Mouse (Mus musculus) adrenal gland, adult (tissue): ENCODE measurements around the gene Farsb.
"Not testable (repeated sequence)": the region's sequence is repeated elsewhere in the genome, so short reads cannot be mapped to it uniquely, and the experiment has no call there.

Experiments used
- DNase-seq, 2 experiments: peaks; one replicate each; pipeline ENCODE4 v3.0.0; 2022 to 2023; ENCODE audit warnings: low spot score in 1 of 2; ENCODE audit not compliant: inconsistent age in 2 of 2

Gene Farsb

DNA sequence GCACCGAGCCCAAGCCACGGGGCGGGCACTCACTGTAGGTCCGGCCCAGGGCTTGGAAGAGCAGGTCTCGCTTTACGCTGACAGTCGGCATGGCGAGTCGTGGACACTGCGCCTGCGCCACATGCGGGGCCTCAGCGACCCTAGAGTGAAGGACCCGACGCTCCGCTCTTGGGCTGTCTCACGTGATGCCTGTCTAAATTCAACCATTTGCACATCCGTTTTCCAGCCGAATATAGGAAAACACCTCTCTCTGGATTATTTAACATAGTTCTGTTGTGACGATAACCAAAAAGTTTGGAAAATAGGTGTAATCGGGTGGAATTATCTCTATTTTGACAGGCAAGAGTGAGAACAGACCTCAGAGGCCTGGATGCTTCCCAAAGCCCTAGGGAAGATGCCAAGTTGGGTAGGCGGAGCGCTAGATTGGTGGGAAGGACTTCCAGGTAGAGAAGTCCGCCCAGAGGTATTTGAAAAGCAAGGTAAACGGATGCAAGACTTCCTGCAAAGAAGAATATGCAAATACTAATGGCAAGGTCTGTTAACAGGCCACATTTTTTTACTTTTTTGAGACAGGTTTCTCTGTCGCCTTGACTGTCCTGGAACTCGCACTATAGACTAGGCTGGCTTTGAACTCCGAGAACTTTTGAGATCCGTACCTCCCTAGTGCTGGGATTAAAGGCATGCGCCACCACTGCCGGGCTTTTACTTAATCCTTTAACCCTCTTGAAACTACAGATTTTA is at the start of gene Farsb:
Gene Farsb (minus strand): TSS at position 146 of the 741 bp plus-strand sequence.
- peak; percentile 92 to 99 for DNase-seq

DNA sequence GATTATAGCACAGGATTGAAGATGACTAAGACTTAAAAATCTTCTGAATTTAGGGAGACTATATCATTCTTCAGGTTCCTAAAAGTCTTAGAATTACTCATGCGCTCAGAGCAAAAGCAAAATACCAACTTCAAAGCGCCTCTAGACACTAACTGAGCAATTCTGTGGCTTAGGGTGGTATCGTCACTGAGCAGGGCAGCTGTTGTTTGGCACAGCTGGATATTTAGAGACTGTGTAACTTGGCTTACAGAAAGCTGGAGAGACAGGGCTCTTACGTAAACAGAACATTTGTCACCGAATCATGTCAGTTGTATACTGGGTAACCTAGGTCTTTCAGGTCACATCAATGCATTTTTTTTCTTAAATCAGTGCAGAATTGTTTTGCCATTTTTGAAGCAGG is 49.7 kb upstream of the Farsb start:
- DNase-seq = no peak

GRCm38 (mm10) chr1:78537494-78538010 is 48.9 kb upstream of the Farsb start:
- peak; percentile 70 to 83 for DNase-seq

DNA sequence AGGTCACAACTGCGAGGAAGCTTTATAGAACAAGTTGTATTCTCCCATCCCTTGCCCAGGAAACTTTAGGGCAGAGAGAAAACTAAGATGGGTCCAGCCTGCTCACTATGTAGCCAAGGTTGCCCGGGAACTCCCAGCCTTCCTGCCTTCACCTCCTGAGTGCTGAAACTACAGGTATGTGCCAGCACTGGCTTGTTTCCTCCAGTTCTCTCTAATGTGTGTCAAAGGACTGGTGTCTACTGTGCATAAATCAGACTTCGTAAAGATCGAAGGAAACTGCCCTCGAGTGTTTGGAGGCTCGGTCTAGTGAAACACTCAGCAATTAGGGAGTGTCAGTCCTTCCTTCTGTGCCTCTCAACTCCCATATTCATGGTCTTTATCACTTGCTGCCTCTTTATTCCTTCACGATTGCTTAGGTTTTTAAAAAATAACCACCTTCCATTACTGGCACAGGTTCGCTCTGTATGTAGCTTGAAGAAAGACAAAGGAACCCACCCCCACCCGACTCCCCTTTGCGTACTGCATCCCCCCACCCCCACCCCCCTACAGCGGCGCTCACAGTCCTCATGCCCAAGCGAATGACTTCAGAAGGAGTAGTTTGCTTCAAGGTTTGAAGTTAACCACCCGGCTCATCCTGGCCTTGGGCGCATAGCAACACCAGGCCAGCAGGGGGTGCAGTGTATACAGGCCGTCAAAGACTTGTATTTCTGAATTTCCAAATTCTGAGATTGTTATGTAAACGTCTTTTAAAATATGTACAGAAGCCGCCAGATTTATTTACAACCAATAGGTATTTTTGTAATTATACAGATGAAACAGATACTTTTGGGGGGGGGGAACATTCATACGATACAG is 47.8 kb upstream of the Farsb start:
- DNase-seq = peak; percentile 79 to 93

DNA sequence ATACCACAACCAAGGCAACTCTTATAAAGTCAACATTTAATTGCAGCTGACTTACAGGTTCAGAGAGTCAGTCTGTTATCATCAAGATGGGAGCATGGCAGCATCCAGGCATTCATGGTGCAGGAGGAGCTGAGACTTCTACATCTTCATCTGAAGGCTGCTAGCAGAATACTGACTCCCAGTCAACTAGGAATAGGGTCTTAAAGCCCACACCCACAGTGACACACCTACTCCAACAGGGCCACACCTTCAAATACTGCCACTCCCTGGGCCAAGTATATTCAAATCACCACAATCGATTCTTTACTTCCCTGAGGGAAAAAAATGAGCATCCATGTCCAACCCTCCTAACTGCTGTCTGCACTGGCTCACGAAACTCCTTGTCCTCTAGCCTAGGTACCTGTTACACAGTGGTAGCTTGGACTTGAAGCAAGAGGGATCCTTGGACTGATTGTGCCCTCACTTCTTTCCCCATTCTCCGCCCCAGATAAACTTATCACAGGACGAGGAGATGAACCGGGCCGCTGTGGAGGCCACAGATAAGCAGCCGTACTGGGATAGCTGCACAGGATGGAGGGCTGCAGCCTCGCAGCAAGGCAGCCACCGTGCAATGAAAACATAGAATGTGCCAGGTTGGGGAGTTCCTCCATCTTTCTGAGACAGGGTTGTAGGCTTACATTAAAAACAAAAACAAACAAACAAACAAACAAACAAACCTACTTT is 45.9 kb upstream of the Farsb start:
- DNase-seq = no peak

DNA sequence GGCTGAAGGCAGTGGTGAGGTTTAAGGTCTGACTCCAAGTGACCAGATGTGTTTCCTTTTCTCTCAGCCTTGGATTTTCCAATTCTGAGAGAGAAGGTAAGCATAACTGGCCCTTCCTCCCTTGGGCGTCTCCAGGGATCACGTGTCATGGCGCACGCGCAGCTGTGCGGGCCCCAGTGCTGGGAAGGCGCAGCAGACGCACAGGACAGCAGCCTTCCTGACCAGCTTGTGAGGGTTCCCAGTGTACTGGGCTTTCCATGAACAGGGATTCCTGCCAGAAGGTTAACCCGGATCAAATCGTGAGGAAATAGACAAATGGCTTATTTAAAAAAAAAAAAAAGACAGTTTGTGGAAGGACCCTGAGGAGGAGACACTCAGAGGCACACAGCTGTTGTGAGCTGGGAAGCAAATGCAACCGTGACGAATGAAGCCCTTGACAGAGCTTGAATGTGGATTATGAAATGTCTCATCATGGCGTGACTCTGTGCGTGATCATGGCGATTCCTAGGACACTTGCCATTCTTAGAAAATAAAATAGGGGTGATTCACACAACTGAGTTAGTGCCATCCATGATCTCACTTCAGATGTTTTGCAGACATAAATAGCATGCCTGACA is 43.6 kb upstream of the Farsb start:
- peak; percentile 20 to 78 for DNase-seq

- DNase-seq = no peak
Measured at GRCm38 (mm10) chr1:78530500-78531215, 42.0 kb upstream of the Farsb start.

GRCm38 (mm10) chr1:78529011-78529410 is 40.3 kb upstream of the Farsb start:
- peak in 1 of 2 experiments; percentile 41 for DNase-seq

DNA sequence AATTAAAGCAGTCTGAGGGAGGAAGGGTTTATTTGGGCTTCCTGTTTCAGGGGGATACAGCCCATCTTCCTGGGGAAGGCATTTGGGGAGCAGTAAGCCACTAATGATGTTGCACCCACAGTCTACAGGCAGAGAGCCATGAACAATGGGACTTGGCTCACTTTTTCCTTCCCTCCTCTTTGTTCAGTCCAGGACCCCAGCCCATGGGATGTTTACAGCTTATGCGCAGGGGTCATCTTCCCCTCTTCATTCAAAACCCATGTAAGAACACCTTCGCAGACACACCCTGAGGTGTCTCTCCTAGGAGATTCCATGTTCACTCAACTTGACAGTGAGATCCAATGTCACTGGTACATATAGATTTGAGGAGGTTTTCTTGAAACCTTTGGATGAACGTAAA is 39.7 kb upstream of the Farsb start:
- DNase-seq = no peak

- peak; percentile 61 to 86 for DNase-seq
Measured at GRCm38 (mm10) chr1:78525189-78525886, 36.6 kb upstream of the Farsb start.

GRCm38 (mm10) chr1:78518907-78519306 is 30.2 kb upstream of the Farsb start:
- DNase-seq = no peak

DNA sequence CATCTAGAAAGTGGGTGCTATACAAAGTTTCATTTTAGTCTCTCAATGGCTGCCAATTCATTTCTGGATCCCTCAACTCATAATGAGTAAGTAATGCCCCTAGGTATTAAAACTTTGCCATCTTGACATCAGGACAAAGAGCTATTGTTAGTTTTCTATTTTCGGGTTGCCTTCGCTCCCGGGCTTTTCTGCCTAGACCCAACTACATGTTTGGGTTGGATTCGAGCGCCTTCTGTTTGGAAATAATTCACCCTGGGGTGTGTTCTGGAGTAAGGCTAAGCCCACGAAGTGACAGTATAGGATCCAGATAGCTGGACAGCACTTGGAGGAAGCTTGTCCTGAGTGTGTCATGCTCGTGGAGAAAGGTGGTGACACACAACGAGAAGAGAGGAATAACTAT is 24.1 kb upstream of the Farsb start:
- DNase-seq = no peak

DNA sequence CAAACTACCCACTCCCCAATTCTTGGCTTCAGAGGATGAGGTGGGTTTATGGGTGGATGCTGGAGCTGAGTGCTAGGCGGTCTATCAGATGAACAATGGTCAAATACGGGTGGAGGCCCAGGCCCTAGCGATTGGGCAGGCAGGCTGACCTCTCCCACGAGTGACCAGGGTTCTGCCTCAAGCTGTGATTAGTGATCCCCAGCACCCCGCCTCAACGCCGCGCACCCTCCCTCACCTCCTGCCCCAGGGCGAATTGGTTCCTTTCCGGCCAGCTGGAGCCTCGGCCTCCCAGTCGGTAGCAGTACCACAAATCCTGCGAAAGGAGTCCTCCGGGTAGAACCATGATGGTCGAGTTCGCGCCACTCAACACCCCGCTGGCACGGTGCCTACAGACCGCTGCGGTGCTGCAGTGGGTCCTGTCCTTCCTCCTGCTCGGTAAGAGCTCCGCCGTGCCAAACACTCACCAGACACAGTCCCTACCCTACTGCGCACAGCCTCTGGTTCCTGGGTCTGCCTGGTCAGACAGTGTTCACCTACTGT is 23.0 kb upstream of the Farsb start, which contains the start of gene BC035947:
Gene BC035947 (minus strand): TSS at position 538 of the 540 bp plus-strand sequence.
- DNase-seq = peak in 1 of 2 experiments; percentile 54

GRCm38 (mm10) chr1:78510862-78511261 is 22.2 kb upstream of the Farsb start, which contains the start of gene Mogat1:
Gene Mogat1, plus strand, starts transcription at chr1:78510991.
- peak in 1 of 2 experiments; percentile 35 for DNase-seq

- DNase-seq = no peak
Measured at GRCm38 (mm10) chr1:78507137-78507536, 18.4 kb upstream of the Farsb start.

DNA sequence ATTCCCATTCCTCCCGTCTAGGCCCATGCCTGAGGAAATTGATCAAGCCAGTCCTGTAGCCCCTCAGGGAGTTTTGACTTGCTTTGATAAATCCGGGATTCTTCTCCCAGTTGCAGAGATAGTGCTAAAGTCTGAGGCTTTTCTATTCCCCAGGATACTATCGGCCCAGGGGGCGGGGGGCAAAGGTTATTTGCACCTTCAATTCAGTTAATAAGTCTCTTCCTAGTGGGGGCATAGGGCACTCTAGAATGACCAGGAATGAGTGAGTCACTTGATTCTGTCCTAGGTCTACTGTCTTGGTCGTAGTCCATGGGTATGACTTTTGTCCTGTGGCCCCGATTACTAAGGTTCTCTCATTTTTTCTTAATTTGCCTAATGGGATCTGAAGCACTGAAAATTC is 13.8 kb upstream of the Farsb start:
- no peak for DNase-seq

DNA sequence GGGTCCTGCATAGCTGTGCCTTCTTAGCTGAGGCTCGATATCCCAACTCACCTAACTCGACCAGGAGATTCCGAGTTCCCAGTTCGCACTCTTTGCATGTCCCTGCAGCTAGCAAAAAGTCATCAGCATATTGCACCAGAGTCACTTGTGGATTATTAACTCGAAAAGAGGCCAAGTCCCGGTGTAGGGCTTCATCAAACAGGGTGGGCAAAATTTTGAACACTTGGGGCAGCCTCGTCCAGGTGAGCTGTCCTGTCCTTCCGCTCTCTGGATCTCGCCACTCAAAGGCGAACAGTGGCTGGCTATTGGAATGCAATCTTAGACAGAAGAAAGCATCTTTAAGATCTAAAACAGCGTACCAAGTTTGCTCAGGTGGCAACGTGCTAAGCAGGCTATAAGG is 13.2 kb upstream of the Farsb start:
- not testable (repeated sequence) for DNase-seq

GRCm38 (mm10) chr1:78501036-78501435 is 12.3 kb upstream of the Farsb start:
- DNase-seq = no peak

- DNase-seq = no peak
Measured at GRCm38 (mm10) chr1:78490143-78490542, 1.4 kb upstream of the Farsb start.
